Mouse (Mus musculus): Measurements from ENCODE around the gene Fgb.

Gene Fgb

GRCm38 (mm10) chr3:83049680-83050079 is at the start of gene Fgb:
Fgb (minus strand) TSS chr3:83049863.
- no peak for DNase-seq (ENCODE audit: low read depth, low spot score)

GRCm38 (mm10) chr3:83099139-83099538 is 49.5 kb upstream of the Fgb start:
- DNase-seq (ENCODE audit: low read depth, low spot score), result no peak

GRCm38 (mm10) chr3:83098546-83099034 is 48.9 kb upstream of the Fgb start:
- DNase-seq (ENCODE audit: low read depth, low spot score), result no peak

GRCm38 (mm10) chr3:83097586-83097985 is 47.9 kb upstream of the Fgb start:
- DNase-seq (ENCODE audit: low read depth, low spot score), result no peak

- no peak for DNase-seq (ENCODE audit: low read depth, low spot score)
Measured at GRCm38 (mm10) chr3:83080567-83081055, 30.9 kb upstream of the Fgb start.

DNA sequence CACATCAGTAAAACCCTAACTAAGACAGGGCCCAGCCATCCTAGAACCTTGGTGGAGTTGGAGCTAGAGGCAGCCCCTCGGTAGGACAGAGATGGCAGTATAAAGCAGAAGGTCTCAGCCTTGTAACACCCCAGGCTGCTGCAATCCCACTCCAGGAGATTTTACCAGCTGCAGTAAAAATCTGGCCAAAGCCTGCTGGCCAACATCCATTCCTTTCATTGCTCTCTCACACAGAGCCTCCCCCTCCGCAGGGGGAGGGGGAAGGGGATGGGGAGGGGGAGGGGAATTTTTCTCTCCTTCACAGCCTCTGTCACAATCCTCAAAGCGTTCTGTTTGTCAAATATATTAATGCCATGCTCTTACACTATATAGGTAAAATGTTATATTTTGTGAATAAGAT is 26.9 kb upstream of the Fgb start:
- no peak for DNase-seq (ENCODE audit: low read depth, low spot score)

GRCm38 (mm10) chr3:83070231-83070630 is 20.6 kb upstream of the Fgb start:
- DNase-seq (ENCODE audit: low read depth, low spot score), result no peak

GRCm38 (mm10) chr3:83068869-83069268 is 19.2 kb upstream of the Fgb start:
- no peak for DNase-seq (ENCODE audit: low read depth, low spot score)

DNA sequence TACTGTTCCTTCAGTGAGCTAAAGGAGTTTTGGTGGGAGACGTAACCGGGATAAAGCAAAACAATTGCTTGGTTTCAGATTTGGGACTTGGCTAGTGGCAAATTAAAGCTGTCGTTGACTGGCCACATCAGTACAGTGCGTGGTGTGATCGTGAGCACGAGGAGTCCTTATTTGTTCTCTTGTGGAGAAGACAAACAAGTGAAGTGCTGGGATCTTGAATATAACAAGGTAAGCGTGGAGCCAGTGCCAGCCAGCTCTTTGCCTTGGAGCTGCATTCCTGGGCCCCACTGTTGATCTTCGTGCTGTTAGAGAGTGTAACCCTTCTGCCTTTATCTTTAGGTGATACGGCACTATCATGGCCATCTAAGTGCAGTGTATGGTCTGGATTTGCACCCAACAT is 18.3 kb upstream of the Fgb start:
- DNase-seq (ENCODE audit: low read depth, low spot score), result no peak

GRCm38 (mm10) chr3:83057046-83057445 is 7.4 kb upstream of the Fgb start:
- no peak for DNase-seq (ENCODE audit: low read depth, low spot score)

DNA sequence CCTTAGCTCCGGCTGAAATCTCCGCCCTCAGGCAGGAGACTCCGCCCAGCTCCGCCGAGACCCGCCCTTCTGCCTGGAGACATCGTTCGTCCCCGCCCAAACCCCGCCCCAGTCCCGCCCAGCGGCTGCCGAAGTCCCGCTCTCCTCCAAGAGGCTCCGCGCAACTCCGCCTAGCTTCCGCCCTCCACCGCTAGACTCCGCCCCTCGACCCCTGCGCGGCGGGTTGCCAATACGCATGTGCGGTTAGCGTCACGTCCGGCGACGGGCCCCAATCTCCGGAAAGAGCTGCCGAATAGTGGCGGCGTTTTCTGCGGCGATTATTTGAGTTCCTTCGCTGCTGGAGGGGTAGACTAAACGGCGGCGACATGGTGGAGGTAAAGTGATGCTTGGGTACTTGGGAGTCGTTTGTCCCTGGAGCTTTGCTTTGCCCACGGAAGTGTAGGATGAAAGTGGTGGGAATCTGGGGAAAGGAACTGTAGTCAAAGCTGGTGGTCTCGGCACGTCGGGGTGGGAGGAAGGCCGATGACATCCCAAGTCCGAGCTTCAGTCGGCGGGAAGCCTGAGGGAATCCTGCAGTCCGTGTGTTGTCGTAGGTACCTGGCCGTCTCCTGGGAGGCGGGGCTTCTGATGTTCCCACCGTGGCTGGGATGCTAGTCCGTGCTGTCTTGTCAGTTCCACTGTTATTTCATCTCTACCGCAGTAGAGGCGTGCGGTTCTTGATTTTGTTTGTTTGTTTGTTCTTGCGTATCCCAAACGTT is 5.8 kb upstream of the Fgb start, which contains the start of gene Plrg1:
Gene Plrg1 (plus strand): TSS at position 242 of the 758 bp plus-strand sequence.
- peak; percentile 95 for DNase-seq (ENCODE audit: low read depth, low spot score)

DNA sequence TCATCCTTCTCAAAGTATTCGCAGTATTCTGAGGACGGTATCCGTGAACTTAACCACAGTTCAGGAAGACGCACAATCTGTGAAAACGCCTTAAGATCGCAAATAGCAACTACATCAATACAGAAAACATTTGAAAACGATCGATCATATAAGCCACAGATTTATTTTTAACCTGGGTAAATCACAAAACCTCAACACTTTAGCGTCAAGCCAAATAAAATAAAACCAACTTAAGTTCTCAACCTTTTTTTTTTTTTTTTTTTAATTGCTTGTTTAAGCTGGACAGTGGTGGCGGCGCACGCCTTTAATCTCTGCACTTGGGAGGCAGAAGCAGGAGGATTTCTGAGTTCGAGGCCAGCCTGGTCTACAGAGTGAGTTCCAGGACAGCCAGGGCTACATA is 5.1 kb upstream of the Fgb start:
- no peak for DNase-seq (ENCODE audit: low read depth, low spot score)

- DNase-seq (ENCODE audit: low read depth, low spot score), result no peak
Measured at GRCm38 (mm10) chr3:83053758-83054157, 4.1 kb upstream of the Fgb start.

- DNase-seq (ENCODE audit: low read depth, low spot score), result no peak
Measured at GRCm38 (mm10) chr3:83053126-83053525, 3.5 kb upstream of the Fgb start.

- DNase-seq (ENCODE audit: low read depth, low spot score), result no peak
Measured at GRCm38 (mm10) chr3:83052102-83052501, 2.4 kb upstream of the Fgb start.

GRCm38 (mm10) chr3:83050661-83051060 is 998 bp upstream of the Fgb start:
- DNase-seq (ENCODE audit: low read depth, low spot score), result no peak

GRCm38 (mm10) chr3:83046649-83047048 is 3.0 kb downstream of the Fgb start:
- no peak for DNase-seq (ENCODE audit: low read depth, low spot score)

GRCm38 (mm10) chr3:83042451-83042850 is 7.2 kb downstream of the Fgb start:
- no peak for DNase-seq (ENCODE audit: low read depth, low spot score)

DNA sequence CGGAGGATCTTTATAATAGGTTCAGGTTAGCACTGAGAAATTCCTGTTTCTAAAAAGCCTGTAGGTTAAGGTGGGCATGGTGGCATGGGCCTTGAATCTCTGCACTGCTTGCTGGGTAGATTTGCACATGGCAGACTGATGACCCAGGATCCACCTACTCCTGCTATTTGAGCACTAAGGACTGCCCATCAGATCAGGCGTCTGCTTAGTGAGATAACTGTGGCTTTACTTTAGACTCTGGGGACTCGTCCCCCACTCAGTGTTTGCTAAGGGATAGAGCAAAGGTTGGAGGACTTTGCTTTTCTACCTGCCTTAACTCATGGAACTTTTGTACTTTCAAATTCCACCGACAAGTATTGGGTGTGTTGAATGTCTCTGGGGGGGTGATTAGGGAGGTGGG is 10.0 kb downstream of the Fgb start:
- DNase-seq (ENCODE audit: low read depth, low spot score), result no peak

DNA sequence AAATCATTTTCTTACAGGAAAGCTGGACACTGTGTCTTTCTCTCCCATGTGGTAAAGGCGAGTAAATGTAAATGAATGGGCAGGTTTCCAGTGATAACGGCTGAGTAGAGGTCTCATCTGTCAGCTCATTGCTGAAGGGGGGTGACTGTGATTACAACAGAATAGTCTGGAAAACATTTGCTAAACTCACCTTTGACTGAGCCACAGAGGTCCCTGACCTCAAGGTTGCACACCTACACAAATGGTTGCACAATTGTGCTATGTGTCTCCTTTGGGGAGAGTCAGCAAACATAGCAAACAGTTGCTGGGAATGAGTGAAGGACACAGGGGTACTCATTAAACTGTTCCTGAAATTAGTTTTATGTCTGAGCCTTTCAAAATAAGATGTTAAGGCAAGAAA is 10.8 kb downstream of the Fgb start:
- DNase-seq (ENCODE audit: low read depth, low spot score), result no peak

DNA sequence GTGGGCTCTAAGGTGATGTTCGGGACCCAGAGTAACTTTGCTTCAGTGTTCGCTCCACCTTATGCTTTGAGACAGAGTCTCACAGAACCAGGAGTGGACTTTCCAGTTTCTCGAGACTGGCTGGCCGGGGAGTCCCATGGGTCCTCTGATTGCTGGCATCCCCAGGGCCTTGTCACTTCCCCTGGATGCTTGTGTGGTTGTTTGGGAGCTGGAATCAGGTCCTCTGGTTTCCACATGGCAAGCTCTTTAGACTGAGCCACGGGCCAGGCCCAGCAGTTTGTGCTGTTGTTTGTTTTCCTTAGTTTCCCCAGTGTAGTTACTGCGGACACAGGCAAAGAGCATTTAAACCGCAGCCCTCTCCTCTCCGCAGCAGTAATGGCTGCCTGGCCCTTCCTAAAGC is 15.9 kb downstream of the Fgb start:
- no peak for DNase-seq (ENCODE audit: low read depth, low spot score)

DNA sequence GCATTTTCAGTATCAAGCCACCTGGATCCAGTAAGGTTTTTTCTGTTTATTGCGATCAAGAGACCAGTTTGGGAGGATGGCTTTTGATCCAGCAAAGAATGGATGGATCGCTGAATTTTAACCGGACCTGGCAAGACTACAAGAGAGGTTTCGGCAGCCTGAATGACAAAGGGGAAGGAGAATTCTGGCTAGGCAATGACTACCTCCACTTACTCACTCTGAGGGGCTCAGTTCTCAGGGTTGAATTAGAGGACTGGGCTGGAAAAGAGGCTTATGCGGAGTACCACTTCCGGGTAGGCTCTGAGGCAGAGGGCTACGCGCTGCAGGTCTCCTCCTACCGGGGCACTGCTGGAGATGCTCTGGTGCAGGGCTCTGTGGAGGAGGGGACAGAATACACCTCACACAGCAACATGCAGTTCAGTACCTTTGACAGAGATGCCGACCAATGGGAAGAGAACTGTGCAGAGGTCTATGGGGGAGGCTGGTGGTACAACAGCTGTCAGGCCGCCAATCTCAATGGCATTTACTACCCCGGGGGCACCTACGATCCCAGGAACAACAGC is 16.8 kb downstream of the Fgb start:
- no peak for DNase-seq (ENCODE audit: low read depth, low spot score)

DNA sequence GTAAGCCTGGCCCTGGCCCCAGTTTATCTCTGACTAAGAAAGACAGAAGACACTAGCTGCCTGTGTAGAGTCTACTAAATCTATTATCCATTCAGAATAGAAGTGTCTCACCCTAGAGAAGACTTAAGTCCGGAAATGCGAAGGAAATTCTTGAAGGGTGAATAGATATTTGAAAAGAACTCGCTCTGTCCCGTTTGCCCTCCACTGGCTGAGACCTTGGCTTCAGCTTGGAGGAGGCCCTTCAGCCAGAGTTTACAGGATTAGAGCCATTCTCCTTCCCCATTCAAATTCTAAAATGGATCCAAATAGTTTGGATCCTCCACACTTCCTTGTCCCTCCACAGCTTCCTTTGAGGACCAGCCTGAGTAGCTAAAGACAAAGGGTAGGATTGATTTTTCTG is 19.3 kb downstream of the Fgb start:
- DNase-seq (ENCODE audit: low read depth, low spot score), result no peak
